Mouse (Mus musculus): ENCODE data around the gene Iqsec1. TPM values are rescaled to one million over a fixed set of nuclear protein-coding genes. Genes with fewer than 3 reads are reported as not detected.

The Iqsec1 gene
- total RNA-seq, 2 experiments from 2014 or later = 137 to 174 TPM

- no peak for DNase-seq
- intact Hi-C loops (cut with DNase I) = no loop called here
These were observed 191.4 kb downstream of the Iqsec1 start for GRCm38 (mm10) chr6:90796902-90797596.

DNA sequence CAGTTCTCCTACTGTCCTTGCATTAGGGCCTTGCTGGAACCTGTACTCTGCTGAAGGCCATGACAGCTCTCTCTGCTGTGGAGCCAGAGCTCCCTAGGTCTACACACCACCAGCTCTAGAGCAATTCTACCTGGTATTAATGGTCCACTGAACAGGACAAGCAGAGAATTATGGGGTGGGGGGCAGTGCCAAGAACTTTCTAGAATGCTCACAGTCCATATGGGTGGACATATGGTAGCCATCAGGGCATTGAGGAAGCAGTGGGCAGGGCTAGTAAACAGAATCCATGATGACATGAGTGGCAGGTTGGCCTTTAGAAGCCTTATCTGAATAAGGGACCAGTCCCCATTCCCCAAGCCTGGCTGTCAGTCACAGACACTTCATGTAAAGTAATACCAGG is 197.6 kb downstream of the Iqsec1 start:
- intact Hi-C loops (cut with DNase I) = no loop called here
- no peak for DNase-seq

GRCm38 (mm10) chr6:90789520-90789919 is 199.0 kb downstream of the Iqsec1 start:
- DNase-seq = no peak
- intact Hi-C loops (cut with DNase I) = no loop called here

DNA sequence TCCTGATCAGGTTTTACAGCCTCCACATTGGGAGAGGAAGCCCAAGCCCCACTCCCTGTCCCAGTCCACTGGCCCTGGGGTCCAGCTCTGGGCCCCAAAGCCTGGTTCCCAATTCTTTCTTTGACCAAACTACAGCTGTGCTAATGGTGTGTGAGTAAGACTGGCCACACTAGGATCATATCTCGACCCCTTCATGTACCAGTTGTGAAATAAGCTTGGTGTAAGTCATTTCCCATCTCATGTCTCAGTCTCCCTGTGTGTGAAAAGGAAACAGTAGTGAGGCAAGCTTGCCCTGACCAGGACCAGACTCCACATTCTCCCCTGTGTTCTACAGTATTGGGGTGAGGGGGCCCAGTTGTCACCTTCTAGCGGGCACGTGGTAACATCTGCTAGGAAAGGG is 200.9 kb downstream of the Iqsec1 start:
- no peak for DNase-seq
- intact Hi-C loops (cut with DNase I) = no loop called here

DNA sequence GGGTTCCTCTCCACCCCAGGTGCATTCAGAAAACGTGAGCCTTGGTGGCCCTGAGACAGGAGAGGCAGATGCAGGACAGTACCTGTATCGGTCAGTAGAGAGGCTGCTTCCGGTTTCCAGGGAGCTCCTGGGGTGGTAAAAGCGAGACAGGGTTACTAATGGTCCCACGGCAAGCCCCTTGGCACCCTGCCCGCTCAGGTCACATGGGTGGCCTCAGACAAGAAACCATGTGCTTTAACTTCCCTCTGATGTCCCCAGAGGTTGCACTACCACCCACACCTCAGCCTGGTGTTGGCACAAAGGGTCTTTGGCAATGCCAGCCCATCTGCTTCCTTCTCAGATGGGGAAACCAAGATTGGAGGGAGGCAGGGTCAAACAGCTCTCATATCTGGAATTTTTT is 201.4 kb downstream of the Iqsec1 start:
- peak; percentile 76 for DNase-seq
- intact Hi-C loops (cut with DNase I) = no loop called here

- DNase-seq = no peak
- intact Hi-C loops (cut with DNase I) = no loop called here
These were observed 201.9 kb downstream of the Iqsec1 start for GRCm38 (mm10) chr6:90786589-90786988.

GRCm38 (mm10) chr6:90783945-90784344 is 204.5 kb downstream of the Iqsec1 start:
- peak; percentile 86 for DNase-seq
- intact Hi-C loops (cut with DNase I) = no loop called here

DNA sequence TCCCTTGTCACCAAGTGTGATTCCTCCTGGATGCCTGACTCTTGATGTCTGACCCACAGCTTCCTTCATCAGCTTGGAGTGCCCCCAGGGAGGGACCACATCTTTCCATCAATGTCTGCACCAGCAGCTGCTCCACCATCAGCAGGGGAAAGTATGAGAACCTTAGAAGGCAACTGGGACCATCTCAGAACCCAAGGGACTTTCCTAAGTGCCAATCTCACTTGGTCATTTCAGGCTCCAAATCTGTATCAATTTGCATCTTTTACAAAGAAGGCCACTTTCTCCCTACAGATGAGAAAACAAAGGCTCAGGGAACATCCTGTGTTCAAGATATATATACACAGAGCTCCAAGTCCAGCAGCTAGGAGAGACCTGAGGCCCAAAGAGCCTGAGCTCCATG is 205.3 kb downstream of the Iqsec1 start:
- no peak for DNase-seq
- intact Hi-C loops (cut with DNase I) = no loop called here

DNA sequence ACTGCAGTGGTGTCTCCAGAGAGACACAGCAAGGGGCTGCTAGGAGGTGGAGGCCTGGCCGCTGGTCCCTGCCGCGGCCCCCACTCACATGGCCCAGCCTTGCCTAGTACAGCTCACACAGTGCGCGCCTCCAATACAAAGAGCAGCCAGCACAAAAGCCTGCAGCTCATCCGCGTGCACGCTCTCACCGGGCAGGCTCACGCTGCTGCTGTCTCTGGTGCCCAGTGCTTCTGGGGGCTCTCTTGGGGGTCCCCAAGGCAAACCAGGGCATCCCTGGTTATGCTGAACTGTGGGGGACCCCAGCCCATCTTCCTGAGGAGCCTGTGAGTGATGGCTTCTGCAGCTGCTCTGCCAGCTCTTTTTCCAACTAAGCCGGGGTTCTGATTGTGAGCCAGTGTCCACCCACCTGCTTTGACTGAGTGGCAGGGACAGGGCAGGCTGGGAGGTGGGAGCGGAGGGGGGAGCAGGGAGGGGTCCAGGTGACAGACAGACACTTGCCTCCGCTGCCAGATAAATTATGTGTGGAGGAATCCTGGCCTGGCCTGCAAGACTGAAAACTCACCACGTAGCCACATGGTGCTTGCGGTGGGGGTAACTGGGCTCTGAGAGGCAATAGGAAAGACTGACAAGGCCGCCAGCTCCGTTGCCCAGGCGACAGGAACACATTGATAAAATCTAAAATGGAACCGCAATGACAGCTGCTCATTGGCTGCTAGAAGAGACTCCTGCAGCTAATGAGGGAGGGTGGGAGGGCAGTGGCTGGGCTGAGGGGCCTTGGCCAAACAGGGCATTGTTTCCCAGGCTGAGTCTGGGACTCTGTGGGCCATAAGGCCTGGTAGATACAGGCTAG is 206.3 kb downstream of the Iqsec1 start:
- peak; percentile 81 for DNase-seq
- intact Hi-C loops (cut with DNase I) = no loop called here

DNA sequence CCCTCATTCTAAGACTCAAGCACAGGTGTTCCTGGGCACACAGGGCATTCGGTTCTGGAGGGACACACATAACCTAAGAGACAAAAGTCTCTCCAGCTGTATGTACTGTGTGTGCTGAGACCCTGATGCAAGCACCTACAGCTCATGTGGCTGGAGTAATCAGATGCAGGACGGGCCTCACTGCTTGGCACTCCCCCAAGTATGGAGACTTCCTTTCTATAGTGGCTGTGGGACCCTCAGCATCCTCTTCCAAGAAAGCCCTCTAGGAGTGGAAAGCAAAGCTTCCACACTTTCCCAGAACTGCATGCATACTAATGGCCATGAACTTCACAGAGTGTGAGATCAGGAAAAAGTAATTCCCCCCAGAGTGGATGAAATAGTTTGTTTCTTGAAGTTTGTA is 208.0 kb downstream of the Iqsec1 start:
- DNase-seq = no peak
- intact Hi-C loops (cut with DNase I) = no loop called here

DNA sequence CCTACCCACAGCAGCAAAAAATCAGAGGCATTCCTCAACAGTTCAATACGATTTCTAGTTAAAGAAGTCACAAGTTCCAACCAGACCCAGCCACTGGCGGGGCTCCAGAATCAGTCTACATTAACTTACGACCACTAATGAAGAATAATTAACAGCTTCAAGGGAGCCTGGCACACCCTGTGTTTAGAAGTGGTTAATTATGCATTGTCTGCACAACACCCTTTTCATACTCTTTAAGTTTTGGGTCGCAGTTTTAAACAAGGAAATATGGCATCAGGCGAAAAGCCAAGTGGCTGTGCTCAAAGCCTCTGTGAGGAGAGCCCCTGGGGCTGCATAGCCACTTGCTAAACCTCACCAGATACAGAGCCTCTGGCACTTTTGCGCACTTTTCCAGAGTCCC is 209.6 kb downstream of the Iqsec1 start:
- DNase-seq = no peak
- intact Hi-C loops (cut with DNase I) = no loop called here

GRCm38 (mm10) chr6:90777302-90777701 is 211.2 kb downstream of the Iqsec1 start:
- DNase-seq = no peak
- intact Hi-C loops (cut with DNase I) = no loop called here

- no peak for DNase-seq
- intact Hi-C loops (cut with DNase I) = no loop called here
These were observed 212.9 kb downstream of the Iqsec1 start for GRCm38 (mm10) chr6:90775606-90776005.

GRCm38 (mm10) chr6:90773811-90774233 is 214.7 kb downstream of the Iqsec1 start:
- intact Hi-C loops (cut with DNase I) = no loop called here
- peak; percentile 89 for DNase-seq

DNA sequence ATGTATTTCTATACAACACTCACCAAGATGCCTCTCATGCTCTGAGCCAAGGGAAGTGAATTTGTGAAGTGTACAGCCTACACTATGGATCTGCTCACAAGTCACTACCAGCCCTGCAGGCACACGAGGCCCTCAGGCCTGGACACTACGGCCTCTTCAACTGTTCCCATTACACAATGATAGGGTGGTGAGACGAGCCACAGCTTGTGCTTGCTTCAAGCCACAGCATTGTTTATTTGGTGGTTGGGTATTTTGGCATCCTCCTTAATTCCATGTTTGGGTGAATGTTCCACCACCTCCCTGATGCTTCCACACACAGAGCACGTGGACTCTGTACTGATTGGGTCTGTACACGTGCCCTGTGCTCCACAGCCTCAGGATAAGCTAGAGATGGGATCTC is 216.4 kb downstream of the Iqsec1 start:
- intact Hi-C loops (cut with DNase I) = no loop called here
- no peak for DNase-seq

GRCm38 (mm10) chr6:90768526-90768925 is 220.0 kb downstream of the Iqsec1 start:
- intact Hi-C loops (cut with DNase I) = no loop called here
- DNase-seq = no peak

- no peak for DNase-seq
- intact Hi-C loops (cut with DNase I) = no loop called here
These were observed 220.6 kb downstream of the Iqsec1 start for GRCm38 (mm10) chr6:90767874-90768273.

DNA sequence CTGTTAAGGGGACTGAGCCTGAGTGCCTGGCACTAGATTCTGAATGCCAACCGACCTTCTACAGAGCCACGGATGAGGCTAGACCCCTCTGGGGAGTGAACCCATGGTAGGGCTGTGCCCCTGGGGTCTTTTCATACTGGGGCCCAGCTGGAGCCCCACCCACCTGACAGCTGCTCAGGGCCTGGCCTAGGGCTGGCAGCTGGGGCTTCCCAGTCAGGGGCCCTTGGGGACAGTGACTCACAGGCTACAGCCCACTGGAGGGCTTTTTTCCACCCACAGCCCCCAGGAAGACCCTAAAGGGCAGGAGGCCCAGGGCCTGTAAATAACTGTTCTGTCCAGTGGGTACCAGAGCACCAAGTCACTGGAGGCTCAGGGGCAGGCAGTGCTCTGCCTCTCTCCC is 223.7 kb downstream of the Iqsec1 start:
- intact Hi-C loops (cut with DNase I) = no loop called here
- no peak for DNase-seq

GRCm38 (mm10) chr6:90763959-90764591 is 224.4 kb downstream of the Iqsec1 start:
- intact Hi-C loops (cut with DNase I) = no loop called here
- DNase-seq = peak; percentile 82

GRCm38 (mm10) chr6:90763295-90763694 is 225.2 kb downstream of the Iqsec1 start:
- no peak for DNase-seq
- intact Hi-C loops (cut with DNase I) = no loop called here

DNA sequence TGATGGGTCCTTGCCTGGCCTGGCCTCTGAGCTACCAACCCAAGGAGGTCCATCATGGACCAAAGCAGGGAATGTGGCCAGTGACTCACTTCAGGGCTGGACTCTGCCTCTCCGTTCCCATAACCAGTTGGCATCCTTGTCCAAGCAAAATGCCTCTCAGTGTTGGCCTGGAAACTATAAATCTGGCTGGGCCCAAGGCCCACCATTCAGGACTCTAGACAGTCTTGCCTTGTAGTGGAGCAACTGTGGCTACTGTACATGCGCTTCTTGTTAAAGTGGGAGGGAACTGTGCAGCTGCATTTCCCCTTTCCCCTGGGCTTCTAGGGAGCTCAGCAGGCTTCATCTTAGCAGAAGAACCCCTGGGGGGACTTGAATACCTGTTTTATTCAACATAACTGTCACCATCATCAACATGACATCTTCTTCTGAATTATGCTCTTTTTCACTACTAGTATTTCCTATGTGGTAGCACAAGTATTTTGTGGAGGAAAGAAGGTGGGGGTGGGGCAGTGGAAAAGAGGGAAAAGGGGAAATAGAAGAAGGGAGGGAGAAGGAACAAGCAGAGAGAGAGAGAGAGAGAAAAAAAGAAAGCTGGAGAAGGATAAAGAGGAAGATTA is 226.3 kb downstream of the Iqsec1 start:
- intact Hi-C loops (cut with DNase I) = no loop called here
- no peak for DNase-seq
